Mouse (Mus musculus): ENCODE measurements around the gene Gm10778. TPM values are rescaled to one million over a fixed set of nuclear protein-coding genes. Genes with fewer than 3 reads are reported as not detected.
"Not testable (repeated sequence)": the region's sequence is repeated elsewhere in the genome, so short reads cannot be mapped to it uniquely, and the experiment has no call there.

Gene Gm10778
- polyA plus RNA-seq, 1 experiment, result 0.19 TPM

DNA sequence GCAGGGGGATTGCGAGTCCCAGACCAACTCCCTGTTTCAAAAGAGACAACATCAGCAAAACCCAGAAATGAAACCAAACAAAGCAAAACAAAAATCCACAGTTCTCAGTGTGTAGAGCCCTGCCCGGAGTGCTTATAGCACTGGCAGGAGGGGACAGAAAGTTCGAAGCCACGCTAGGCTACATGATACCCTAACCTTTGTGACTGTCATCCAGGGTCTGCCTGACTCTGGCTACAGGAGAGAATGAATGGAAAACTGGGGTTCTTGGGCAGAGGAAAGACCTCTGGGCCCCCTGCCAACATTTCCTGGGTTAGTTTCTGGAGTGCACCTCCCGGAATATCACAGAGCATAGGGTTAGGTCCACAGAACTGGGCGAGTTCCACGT lies 21.0 kb upstream of the Gm10778 start:
- H3K9me3 ChIP-seq, result no peaks in the 10 kb centered on the region
- H3K36me3 ChIP-seq (replicated peaks; ENCODE audit: low read length), result peaks cover 34% of the 10 kb centered on the region
- H3K4me3 ChIP-seq (replicated peaks), result peak overlapping the region; percentile 96
- no peak for TF ChIP-seq FLI1 (IDR thresholded peaks at IDR 0.05; ENCODE audit: low read length)
- TF ChIP-seq GATA1 (IDR thresholded peaks at IDR 0.05; ENCODE audit: borderline replicate concordance, low read length), result no peak
- H3K27me3 ChIP-seq (replicated peaks), result no peaks in the 10 kb centered on the region
- H3K4me1 ChIP-seq, result peaks cover 56% of the 10 kb centered on the region

DNA sequence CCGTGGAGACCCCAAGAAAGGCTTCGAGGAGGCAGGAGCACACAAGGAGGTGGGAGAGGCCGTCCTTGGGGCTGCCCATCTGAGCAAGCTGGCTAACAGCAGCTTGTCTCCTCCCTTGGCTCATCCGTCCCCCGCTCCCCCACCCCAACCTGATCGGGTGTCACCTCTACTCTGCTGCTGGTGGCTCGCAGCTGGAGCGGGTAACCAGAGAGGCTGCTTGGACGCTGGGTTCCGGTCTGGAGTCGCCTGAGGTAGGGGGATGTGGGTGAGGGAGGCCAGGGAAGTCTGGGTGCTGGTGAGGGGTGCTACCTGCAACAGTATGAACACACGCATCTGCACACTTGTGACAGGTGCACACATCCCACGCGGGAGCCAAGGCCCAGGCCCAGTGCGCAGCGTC lies 20.5 kb upstream of the Gm10778 start, which contains the start of gene Ankrd24:
Gene Ankrd24, plus strand, starts transcription at position 151 of the 400 bp plus-strand sequence.
- Histone ChIP-seq H3K27me3 (replicated peaks) (no peaks in the 10 kb centered on the region), H3K4me1 (peaks cover 61% of the 10 kb centered on the region), H3K9me3 (no peaks in the 10 kb centered on the region), H3K36me3 (replicated peaks; ENCODE audit: low read length) (peaks cover 30% of the 10 kb centered on the region), H3K4me3 (replicated peaks) (peak within 1 kb of the TSS; percentile 96)
- TF ChIP-seq FLI1 (IDR thresholded peaks at IDR 0.05; ENCODE audit: low read length), result no peak
- TF ChIP-seq GATA1 (IDR thresholded peaks at IDR 0.05; ENCODE audit: borderline replicate concordance, low read length), result no peak

DNA sequence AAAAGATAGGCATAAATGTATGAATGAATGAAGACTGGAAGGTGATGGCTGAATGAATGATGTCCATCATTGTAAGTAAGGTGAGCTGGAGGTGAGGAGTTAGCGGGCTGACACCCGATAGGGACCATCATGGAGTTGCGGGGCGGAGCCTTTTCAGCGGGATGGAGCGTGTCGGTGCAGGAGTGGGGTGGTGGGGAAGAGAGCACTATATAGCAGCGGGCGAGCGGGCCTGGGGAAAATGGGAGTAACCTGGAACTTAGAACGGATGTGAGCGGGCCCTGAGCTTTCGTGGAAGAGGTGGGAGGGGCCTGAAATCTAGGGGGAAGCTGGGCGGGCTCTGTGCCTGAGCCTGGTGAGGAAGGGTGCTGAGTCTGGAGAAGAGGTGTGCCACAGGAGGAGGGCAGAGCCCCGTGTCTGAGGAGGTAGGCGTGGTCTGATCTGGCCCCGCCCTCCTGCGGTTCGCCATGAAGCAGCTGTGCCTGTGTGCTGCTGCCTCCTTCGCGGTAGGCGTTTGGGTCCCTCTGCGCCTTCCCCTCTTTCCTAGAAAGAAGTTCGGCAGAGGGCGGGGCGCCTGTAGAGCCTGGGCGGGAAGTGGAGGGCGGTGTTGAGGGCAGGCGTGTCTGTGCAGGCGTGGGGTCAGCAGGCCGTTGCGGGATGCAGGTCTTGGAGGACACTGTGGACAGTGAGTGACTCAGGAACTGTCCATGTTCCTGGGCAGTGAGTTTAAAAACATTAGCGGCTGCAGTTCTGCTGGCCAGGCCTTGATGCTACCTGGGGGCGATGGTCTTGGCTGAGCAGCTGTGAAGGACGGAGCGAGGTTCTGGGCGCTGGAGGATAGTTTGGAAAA lies 15.4 kb upstream of the Gm10778 start:
- Histone ChIP-seq H3K4me3 (replicated peaks) (peak overlapping the region; percentile 95), H3K9me3 (no peaks in the 10 kb centered on the region), H3K27me3 (replicated peaks) (peaks cover 1% of the 10 kb centered on the region), H3K4me1 (peaks cover 62% of the 10 kb centered on the region), H3K36me3 (replicated peaks; ENCODE audit: low read length) (peaks cover 5% of the 10 kb centered on the region)
- no peak for TF ChIP-seq FLI1 (IDR thresholded peaks at IDR 0.05; ENCODE audit: low read length)
- no peak for TF ChIP-seq GATA1 (IDR thresholded peaks at IDR 0.05; ENCODE audit: borderline replicate concordance, low read length)

DNA sequence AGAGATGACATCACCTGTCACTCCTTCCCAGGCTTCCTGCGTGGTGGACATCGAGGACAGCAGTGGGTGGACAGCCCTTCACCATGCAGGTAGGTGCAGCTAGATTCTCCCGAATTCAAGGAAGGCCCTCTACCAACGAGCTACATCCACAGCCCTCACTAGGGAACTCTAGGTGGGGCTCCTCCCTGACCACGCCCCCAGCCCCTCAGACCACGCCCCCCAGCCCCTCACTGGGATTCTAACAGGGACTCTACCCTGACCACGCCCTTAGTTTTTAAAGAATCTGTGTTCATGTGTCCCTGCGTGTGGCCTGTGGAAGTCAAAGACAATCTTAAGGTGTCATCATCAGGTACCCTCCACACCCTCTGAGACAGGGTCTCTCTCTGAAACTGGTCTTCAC lies 12.5 kb upstream of the Gm10778 start:
- Histone ChIP-seq H3K4me1 (peaks cover 64% of the 10 kb centered on the region), H3K27me3 (replicated peaks) (peaks cover 1% of the 10 kb centered on the region), H3K36me3 (replicated peaks; ENCODE audit: low read length) (peaks cover 27% of the 10 kb centered on the region), H3K9me3 (no peaks in the 10 kb centered on the region), H3K4me3 (replicated peaks) (peak overlapping the region; percentile 50)
- no peak for TF ChIP-seq GATA1 (IDR thresholded peaks at IDR 0.05; ENCODE audit: borderline replicate concordance, low read length)
- TF ChIP-seq FLI1 (IDR thresholded peaks at IDR 0.05; ENCODE audit: low read length), result no peak

DNA sequence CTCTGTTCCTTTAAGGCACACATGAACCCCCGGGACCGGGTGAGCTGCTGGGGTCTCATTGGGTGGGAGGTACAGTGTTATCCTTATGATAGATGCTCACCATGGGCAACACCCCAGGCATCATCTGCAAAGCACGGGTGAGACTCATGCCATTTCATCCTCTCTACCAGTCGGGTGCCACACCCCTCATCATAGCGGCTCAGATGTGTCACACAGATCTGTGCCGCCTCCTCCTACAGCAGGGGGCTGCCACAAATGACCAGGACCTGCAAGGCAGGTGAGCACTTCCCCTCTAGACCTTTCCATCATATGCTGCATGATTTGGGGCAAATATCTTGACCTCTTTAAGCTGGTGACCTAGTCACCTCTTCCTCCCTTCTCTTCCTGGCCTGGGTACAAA lies 10.8 kb upstream of the Gm10778 start:
- peaks cover 74% of the 10 kb centered on the region for H3K4me1 ChIP-seq
- H3K9me3 ChIP-seq, result no peaks in the 10 kb centered on the region
- no peak for TF ChIP-seq FLI1 (IDR thresholded peaks at IDR 0.05; ENCODE audit: low read length)
- no peak for TF ChIP-seq GATA1 (IDR thresholded peaks at IDR 0.05; ENCODE audit: borderline replicate concordance, low read length)
- peaks cover 1% of the 10 kb centered on the region for H3K27me3 ChIP-seq (replicated peaks)
- no peak overlapping the region for H3K4me3 ChIP-seq (replicated peaks)
- H3K36me3 ChIP-seq (replicated peaks; ENCODE audit: low read length), result peaks cover 35% of the 10 kb centered on the region

DNA sequence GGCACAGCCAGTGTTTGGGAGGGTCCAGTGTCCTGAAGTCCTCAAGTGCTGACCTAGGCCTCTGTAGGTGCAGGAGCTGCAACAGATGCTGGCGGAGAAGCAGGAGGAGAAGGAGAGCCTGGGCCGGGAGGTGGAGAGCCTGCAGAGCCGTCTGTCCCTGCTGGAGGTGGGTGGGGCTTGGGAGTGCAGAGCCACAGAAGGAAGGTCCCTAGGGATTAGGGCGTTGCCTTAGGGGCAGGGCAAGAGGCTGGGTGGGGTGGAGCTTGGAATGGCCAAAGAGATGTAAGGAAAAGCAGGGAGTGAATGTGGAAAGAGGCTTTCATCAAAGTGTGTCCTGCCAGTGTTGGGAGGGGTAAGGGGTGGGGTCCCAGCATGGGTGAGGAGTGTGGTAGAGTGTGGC lies 8.0 kb upstream of the Gm10778 start:
- Histone ChIP-seq H3K36me3 (replicated peaks; ENCODE audit: low read length) (peaks cover 35% of the 10 kb centered on the region), H3K4me1 (peaks cover 65% of the 10 kb centered on the region)
- not testable (repeated sequence) for H3K27me3 ChIP-seq (replicated peaks); H3K9me3 ChIP-seq; H3K4me3 ChIP-seq (replicated peaks)

DNA sequence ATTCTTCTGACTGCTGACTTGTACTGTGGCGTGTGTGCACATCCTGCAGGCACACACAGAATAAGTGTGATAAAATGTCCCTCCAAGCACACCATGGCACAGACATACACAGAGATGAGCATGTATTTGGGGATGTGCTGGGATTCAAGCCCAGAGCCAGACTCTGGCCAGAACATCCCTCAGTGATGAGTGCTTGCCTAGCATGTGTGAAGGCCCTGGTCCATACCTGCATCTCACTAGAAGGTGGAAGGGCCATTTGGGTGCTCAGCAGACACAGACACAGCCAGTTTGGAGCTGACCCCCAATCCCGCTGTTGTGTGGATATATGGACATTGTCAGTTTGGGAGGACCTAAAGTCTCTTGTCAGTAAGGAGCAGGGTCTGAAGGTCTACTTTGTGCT lies 7.3 kb upstream of the Gm10778 start:
- peaks cover 61% of the 10 kb centered on the region for H3K4me1 ChIP-seq
- no peak for TF ChIP-seq GATA1 (IDR thresholded peaks at IDR 0.05; ENCODE audit: borderline replicate concordance, low read length)
- TF ChIP-seq FLI1 (IDR thresholded peaks at IDR 0.05; ENCODE audit: low read length), result no peak

DNA sequence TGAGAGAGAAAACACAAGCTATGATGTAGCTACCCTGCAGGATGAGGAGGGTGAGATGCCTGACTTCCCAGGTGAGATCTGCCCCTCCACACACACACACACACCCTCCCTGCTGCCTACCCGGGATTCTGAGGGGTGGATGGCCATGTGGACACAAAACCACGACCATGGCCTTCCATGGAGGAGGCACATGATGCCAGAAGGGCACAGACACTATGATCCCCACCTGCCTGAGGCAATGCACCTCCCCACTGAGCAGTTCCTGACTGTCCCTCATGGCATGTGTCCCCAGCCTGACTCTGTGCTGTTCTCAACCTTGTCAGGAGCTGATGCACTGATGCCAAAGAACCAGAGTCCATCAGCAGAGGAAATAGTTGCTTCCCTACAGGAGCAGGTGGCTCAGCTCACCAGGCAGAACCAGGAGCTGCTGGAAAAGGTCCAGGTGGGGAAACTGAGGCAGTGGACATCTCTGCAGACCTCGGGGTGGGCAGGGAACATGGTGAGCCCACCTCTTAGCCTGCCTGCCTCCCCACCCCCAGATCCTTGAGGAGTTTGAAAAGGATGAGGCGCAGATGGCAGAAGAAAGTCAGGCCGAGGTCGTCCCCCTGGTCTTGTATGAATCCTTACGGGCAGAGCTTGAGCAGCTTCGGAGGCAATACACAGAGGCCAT lies 6.7 kb upstream of the Gm10778 start:
- peaks cover 46% of the 10 kb centered on the region for H3K36me3 ChIP-seq (replicated peaks; ENCODE audit: low read length)
- no peaks in the 10 kb centered on the region for H3K9me3 ChIP-seq
- peak overlapping the region; percentile 100 for H3K4me3 ChIP-seq (replicated peaks)
- no peaks in the 10 kb centered on the region for H3K27me3 ChIP-seq (replicated peaks)
- H3K4me1 ChIP-seq, result peaks cover 58% of the 10 kb centered on the region
- TF ChIP-seq FLI1 (IDR thresholded peaks at IDR 0.05; ENCODE audit: low read length), result no peak
- TF ChIP-seq GATA1 (IDR thresholded peaks at IDR 0.05; ENCODE audit: borderline replicate concordance, low read length), result no peak

More for the DNA sequence above, 7.3 kb upstream of the Gm10778 start:
- H3K4me3 ChIP-seq (replicated peaks), result peak overlapping the region; percentile 100
- H3K27me3 ChIP-seq (replicated peaks), result no peaks in the 10 kb centered on the region
- peaks cover 41% of the 10 kb centered on the region for H3K36me3 ChIP-seq (replicated peaks; ENCODE audit: low read length)
- no peaks in the 10 kb centered on the region for H3K9me3 ChIP-seq

DNA sequence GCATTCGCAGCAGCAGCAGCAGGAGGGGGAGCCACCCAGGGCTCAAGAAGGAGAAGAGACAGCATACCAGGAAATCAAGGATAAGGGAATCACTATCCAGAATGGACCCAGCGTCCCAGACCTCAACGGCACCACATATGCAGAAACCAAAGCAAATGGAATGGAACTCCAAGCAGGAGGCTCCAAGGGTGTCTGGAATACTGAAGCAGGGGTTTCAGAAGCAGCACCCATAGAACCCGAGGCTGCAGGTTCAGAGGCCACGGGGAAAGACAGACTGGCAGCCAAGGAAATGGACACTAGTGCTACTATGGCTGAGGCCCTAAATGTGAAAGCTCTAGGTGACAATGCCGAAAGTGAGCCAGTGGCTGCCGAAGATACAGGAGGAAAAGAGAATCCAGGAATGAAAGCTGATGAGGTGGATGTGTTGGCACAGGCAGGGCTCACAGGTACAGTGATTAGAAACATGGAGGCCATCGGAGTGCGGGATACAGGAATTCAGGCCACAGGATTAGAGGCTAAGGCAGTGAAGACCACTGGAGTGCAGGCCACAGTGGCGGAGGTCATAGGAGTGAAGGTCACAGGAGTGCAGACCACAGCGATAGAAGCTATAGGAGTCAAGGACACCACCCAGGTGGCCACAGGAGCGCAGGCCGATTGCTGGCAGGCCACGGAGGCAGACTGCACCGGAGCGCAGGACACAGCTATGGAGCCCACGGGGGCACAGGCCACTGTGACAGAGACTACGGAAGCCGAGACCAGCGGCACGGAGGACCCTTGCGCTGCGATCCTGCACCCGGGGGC lies 6.0 kb upstream of the Gm10778 start:
- H3K4me1 ChIP-seq, result peaks cover 56% of the 10 kb centered on the region
- TF ChIP-seq GATA1 (IDR thresholded peaks at IDR 0.05; ENCODE audit: borderline replicate concordance, low read length) (no peak), FLI1 (IDR thresholded peaks at IDR 0.05; ENCODE audit: low read length) (no peak)

More for the DNA sequence above, 6.0 kb upstream of the Gm10778 start:
- H3K36me3 ChIP-seq (replicated peaks; ENCODE audit: low read length), result peaks cover 51% of the 10 kb centered on the region
- no peaks in the 10 kb centered on the region for H3K27me3 ChIP-seq (replicated peaks)
- peak overlapping the region; percentile 100 for H3K4me3 ChIP-seq (replicated peaks)
- no peaks in the 10 kb centered on the region for H3K9me3 ChIP-seq

Data from megakaryocyte, embryonic 14.5 days (primary cell).